Mouse (Mus musculus) thymus, adult 2 months (tissue): ENCODE results near the gene Synj2. TPM values are rescaled to one million over a fixed set of nuclear protein-coding genes. Genes with fewer than 3 reads are reported as not detected.

Experiments
- DNase-seq: peaks from one replicate; pipeline ENCODE4 v3.0.0; 2021
- H3K27ac ChIP-seq: fragments of 200-500 bp; 2 replicates; pipeline ENCODE4 v1.5.1; 2012; ENCODE audit warnings: low read length, control low read depth; ENCODE audit not compliant: control insufficient read depth, insufficient read depth
- H3K27me3 ChIP-seq: fragments of 200-500 bp; 2 replicates; pipeline ENCODE4 v1.6.1; 2012; ENCODE audit warnings: mild to moderate bottlenecking, low read length, moderate library complexity, mixed read lengths; ENCODE audit not compliant: control insufficient read depth, insufficient read depth
- H3K36me3 ChIP-seq: fragments of 200-500 bp; 2 replicates; pipeline ENCODE4 v1.6.1; 2012; ENCODE audit warnings: mild to moderate bottlenecking, low read length, moderate library complexity; ENCODE audit not compliant: control insufficient read depth, insufficient read depth
- H3K4me1 ChIP-seq: fragments of 200-500 bp; replicated peaks from 2 replicates; pipeline ENCODE4 v1.6.1; 2012; ENCODE audit warnings: low read length; ENCODE audit not compliant: control insufficient read depth, insufficient read depth
- H3K4me3 ChIP-seq: fragments of 200-500 bp; 2 replicates; pipeline ENCODE4 v1.5.1; 2012; ENCODE audit warnings: mild to moderate bottlenecking, low read length, control low read depth, moderate library complexity; ENCODE audit not compliant: control insufficient read depth, insufficient read depth
- CTCF ChIP-seq: fragments of 200-500 bp; IDR thresholded peaks from 2 replicates; pipeline ENCODE4 v1.5.1; 2012; ENCODE audit warnings: mild to moderate bottlenecking, control low read depth, low read length, moderate library complexity, borderline replicate concordance; ENCODE audit not compliant: control insufficient read depth, poor library complexity, insufficient read depth; ENCODE audit errors: extremely low read depth
- POLR2A ChIP-seq: fragments of 200-500 bp; IDR thresholded peaks from 2 replicates; pipeline ENCODE4 v1.6.1; 2012; ENCODE audit warnings: mild to moderate bottlenecking, low read length, control low read depth, moderate library complexity; ENCODE audit not compliant: control insufficient read depth, poor library complexity, insufficient read depth; ENCODE audit errors: extremely low read depth
- WGBS: fragments of 180-500 bp; shearing (Covaris S2); methylation state at CpG from one replicate; pipeline ENCODE4 v1.1.7; 2018; 5-methylcytosine and 5-hydroxymethylcytosine counted together
- polyA plus RNA-seq: library from polyadenylated mRNA; depleted of rRNA; stranded (reverse); fragments of >200 nt; gene quantifications from 2 replicates; pipeline ENCODE4 v1.2.3, GENCODE M21; 2012

Gene Synj2
- polyA plus RNA-seq, 1 experiment: 9.0 TPM

DNA sequence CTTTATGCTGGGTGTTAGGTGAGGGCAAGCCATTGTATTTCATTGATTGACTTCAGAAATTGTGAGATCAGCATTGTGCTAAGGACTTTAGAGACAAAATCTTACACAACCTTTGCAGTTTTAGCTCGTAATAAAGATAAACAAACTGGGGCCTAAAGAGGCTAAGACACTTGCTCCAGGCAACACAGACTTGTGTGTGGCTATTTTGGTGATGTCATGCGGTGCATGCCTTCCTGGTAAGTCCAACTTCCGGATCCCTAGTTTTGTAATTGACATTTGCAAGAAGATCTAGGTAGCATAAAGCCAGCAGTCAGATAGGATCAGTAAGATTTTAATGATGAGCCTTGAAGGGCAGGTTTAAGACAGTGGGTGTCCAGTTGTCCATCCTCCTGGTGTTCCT, 1.1 kb downstream of the Synj2 start:
- no peak overlapping the region for H3K27ac ChIP-seq
- TF ChIP-seq CTCF (no peak), POLR2A (no peak)
- H3K36me3 ChIP-seq: no peaks in the 10 kb centered on the region
- DNase-seq: no peak
- H3K4me1 ChIP-seq: peaks cover 8% of the 10 kb centered on the region; the same call in 1 of the 2 replicates
- WGBS: 91% methylated on average over 3 of the region's 3 CpGs
- H3K4me3 ChIP-seq: no peak overlapping the region
- H3K27me3 ChIP-seq: no peaks in the 10 kb centered on the region

- Histone ChIP-seq H3K4me3 (no peak overlapping the region), H3K27ac (no peak overlapping the region), H3K36me3 (no peaks in the 10 kb centered on the region), H3K27me3 (no peaks in the 10 kb centered on the region), H3K4me1 (peaks cover 8% of the 10 kb centered on the region; the same call in 1 of the 2 replicates)
- TF ChIP-seq CTCF (no peak), POLR2A (no peak)
- no peak for DNase-seq
- WGBS: 24% methylated on average over 1 of the region's 1 CpGs
Measured at GRCm38 (mm10) chr17:5943053-5943452, 2.0 kb downstream of the Synj2 start.

- no peak for DNase-seq
- 97% methylated on average over 3 of the region's 3 CpGs for WGBS
- no peaks in the 10 kb centered on the region for H3K36me3 ChIP-seq
- no peak overlapping the region for H3K4me3 ChIP-seq
- H3K27ac ChIP-seq: no peak overlapping the region
- no peaks in the 10 kb centered on the region for H3K27me3 ChIP-seq
- no peak for TF ChIP-seq CTCF
- TF ChIP-seq POLR2A: no peak
- H3K4me1 ChIP-seq: 0 out of 2 replicates have a peak, but pooled peaks cover 3% of the 10 kb centered on the region
Measured at GRCm38 (mm10) chr17:5947039-5947438, 6.0 kb downstream of the Synj2 start.

- 0 out of 2 replicates have a peak, but pooled peaks cover 3% of the 10 kb centered on the region for H3K4me1 ChIP-seq
- TF ChIP-seq POLR2A (no peak), CTCF (no peak)
- no peaks in the 10 kb centered on the region for H3K27me3 ChIP-seq
- WGBS: 96% methylated on average over 4 of the region's 4 CpGs
- no peaks in the 10 kb centered on the region for H3K36me3 ChIP-seq
- H3K4me3 ChIP-seq: no peak overlapping the region
- DNase-seq: no peak
- H3K27ac ChIP-seq: no peak overlapping the region
Measured at GRCm38 (mm10) chr17:5952455-5952854, 11.4 kb downstream of the Synj2 start.

GRCm38 (mm10) chr17:5956350-5957000, 15.4 kb downstream of the Synj2 start:
- Histone ChIP-seq H3K36me3 (no peaks in the 10 kb centered on the region), H3K27ac (no peak overlapping the region), H3K27me3 (no peaks in the 10 kb centered on the region), H3K4me3 (no peak overlapping the region), H3K4me1 (0 out of 2 replicates have a peak, but pooled peaks cover under 1% of the 10 kb centered on the region)
- no peak for DNase-seq
- TF ChIP-seq CTCF: no peak
- no peak for TF ChIP-seq POLR2A
- WGBS: 89% methylated on average over 2 of the region's 2 CpGs

DNA sequence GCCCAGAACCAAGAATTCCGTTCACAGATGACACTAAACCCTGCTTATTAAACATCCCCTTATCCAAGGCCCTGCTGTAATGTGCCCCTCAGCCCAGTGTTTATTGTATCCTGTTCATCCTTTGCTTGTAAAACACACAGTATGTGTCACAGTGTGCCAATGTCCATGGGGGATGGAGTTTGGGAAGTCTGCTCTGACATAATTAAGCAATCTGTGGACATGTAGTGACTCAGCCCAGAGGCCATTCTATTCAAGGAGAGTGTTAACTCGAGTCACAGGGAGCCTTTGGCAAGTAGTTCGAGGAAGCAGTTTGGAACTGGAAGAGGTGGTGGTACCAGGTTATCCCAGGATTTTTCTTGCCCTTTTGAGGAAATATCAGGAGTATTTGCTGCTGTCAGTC, 16.0 kb downstream of the Synj2 start:
- no peak for TF ChIP-seq CTCF
- no peak for TF ChIP-seq POLR2A
- no peaks in the 10 kb centered on the region for H3K27me3 ChIP-seq
- H3K27ac ChIP-seq: no peak overlapping the region
- H3K4me3 ChIP-seq: no peak overlapping the region
- no peak for DNase-seq
- no peaks in the 10 kb centered on the region for H3K36me3 ChIP-seq
- H3K4me1 ChIP-seq: no peaks in the 10 kb centered on the region
- WGBS: 84% methylated on average over 3 of the region's 3 CpGs
